Mouse (Mus musculus) neutrophil, adult 83 days (primary cell): ENCODE results near the gene Tmco3. TPM values are rescaled to one million over a fixed set of nuclear protein-coding genes. Genes with fewer than 3 reads are reported as not detected.

ENCODE experiments used
- total RNA-seq, 2 experiments: library from RNA; stranded (reverse); gene quantifications; one replicate each; pipeline ENCODE4 v1.2.4; 2023

Tmco3 gene
- total RNA-seq, result 10 to 100 TPM; 48.6 to 49.7 TPM

DNA sequence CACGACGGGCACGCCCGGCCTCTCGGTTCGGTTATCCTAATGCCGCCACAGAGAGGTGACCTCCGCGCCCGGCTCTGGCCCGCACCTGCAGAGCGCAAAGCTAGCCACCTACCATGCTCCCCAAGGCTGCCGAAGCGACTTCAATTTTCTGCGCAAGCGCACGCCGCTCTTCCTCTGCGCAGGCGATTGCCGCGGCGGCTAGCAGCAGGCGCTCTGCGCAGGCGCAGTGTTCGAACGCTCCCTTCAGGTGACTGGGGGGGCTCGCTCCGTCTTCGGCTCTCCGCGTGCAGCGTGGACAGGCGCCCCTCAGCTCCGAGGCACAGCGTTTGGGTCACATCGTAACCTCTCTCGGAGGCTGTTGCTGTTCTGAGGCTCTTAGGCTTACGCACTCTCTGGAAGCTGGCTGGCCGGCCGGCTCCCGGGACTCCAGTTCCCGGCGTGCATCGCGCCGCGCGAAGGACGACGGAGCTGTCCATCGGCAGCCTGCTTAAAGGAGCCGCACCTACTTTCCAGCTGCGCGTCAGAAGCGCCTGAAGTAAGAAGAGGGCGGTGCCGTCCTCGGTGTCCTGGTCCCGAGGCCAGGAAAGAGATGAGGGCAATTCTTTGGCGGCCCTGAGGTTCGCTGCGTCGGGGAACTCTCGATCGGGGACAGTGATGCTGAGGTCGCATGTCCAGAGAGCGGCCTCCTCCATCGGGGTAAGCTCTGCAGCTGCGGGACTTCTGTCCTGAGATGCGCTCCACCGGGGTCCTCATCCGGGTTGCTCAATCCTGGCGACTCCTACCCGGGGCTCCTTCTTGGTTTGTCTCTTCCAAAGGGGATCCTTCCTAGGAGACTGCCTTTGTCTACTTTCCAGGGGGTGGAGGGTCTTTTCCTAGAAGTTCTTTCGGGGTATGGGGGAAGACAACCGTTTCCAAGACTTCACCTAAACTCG, at the start of gene Tmco3, which contains the start of gene Dcun1d2:
Gene Tmco3, plus strand, starts transcription at position 499 of the 932 bp plus-strand sequence.
Gene Dcun1d2, minus strand, starts transcription at position 440 of the 932 bp plus-strand sequence.

DNA sequence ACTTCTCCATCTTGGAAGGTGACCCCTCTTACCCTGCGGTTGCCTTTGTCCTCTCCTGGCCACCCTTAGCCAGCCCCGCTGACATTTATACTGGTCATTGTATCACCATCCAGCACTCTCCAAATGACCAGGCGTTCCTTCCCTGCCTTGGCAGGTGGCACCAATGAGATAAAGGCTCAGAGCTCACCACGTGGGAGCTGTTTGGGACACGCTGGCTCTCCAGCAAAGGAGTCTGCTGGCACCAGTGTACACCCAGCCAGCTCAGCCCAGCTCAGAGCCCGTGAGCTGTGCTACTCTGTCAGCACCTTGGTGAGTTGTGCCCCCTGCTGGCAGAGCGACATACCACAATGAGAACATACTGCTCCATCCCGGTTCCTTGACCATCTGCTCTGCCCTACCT, 34.0 kb upstream of the Tmco3 start, which contains the start of gene Adprhl1:
Gene Adprhl1, minus strand, starts transcription at position 144 of the 400 bp plus-strand sequence.

DNA sequence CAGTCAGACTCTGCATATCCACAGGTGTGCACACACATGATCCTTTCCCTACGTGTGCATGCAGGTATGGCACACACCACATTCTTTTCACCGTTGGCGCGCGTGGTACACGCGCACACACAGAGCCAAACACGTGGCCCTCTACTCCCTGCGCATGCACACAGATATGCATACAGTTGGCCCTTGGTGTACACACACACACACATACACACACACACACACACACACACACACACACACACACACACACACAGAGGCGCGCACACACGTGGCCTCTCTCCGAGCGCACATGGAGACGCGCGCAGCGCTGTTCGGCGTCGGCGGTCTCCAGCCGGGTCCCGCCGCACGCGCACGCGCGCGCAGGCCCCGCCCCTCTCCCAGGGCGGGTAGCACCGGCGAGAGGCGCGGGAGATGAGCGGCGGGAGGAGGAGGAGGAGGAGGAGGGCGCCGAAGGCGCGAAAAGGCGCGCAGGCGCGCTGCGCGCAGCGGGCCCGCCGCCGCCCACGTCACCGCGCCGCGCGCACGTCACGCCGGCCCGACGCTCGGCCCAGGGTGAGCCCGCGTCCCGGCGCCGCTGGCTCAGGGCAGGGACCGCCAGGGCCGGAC, 50.4 kb downstream of the Tmco3 start, which contains the start of gene Tfdp1:
Gene Tfdp1, plus strand, starts transcription at position 497 of the 606 bp plus-strand sequence.

Other genes with a start within 250 kb of the Tmco3 start
- under 1 TPM; 0.11 to 0.13 TPM for gene Proz, start 227.3 kb upstream of the Tmco3 start, total RNA-seq
- 10 to 100 TPM; 23.7 to 24.5 TPM for gene Pcid2, start 182.7 kb upstream of the Tmco3 start, total RNA-seq
- 10 to 100 TPM; 50.1 to 51.1 TPM for gene Cul4a, start 182.6 kb upstream of the Tmco3 start, total RNA-seq
- 100 to 1,000 TPM; 332 to 340 TPM for gene Lamp1, start 129.0 kb upstream of the Tmco3 start, total RNA-seq
- under 1 TPM; 0.66 to 0.99 TPM for gene Grtp1, start 87.6 kb upstream of the Tmco3 start, total RNA-seq
- under 1 TPM; 0.75 to 0.99 TPM for gene Adprhl1, start 34.0 kb upstream of the Tmco3 start, total RNA-seq
- gene Dcun1d2, start 59 bp upstream of the Tmco3 start, total RNA-seq, result 10 to 100 TPM in 1 of 2 experiments, 1 to 10 TPM in 1; 9.3 to 10.7 TPM
- 100 to 1,000 TPM; 173 to 183 TPM for gene Tfdp1, start 50.6 kb downstream of the Tmco3 start, total RNA-seq
- not detected for gene Atp4b, start 108.6 kb downstream of the Tmco3 start, total RNA-seq
- not detected for gene Grk1, start 116.9 kb downstream of the Tmco3 start, total RNA-seq
- gene Tmem255b, start 147.0 kb downstream of the Tmco3 start, total RNA-seq, result not detected
- gene Gas6, start 206.3 kb downstream of the Tmco3 start, total RNA-seq, result under 1 TPM; 0.31 to 0.68 TPM